Mouse (Mus musculus): ENCODE data around the gene 4933406M09Rik. TPM values are rescaled to one million over a fixed set of nuclear protein-coding genes. Genes with fewer than 3 reads are reported as not detected.

The 4933406M09Rik gene
- not detected in 2 replicates for polyA plus RNA-seq (2015; fragmentation: Nextera tagmentation; extraction: Ambion mirVana)

GRCm38 (mm10) chr1:134385666-134386065 is at the start of gene 4933406M09Rik:
Gene 4933406M09Rik, plus strand, starts transcription at chr1:134385940.
- Histone ChIP-seq H3K27me3 (no peaks in the 10 kb centered on the region), H3K36me3 (no peaks in the 10 kb centered on the region), H3K4me2 (replicated peaks) (no peak within 1 kb of the TSS), H3K4me1 (no peaks in the 10 kb centered on the region), H3K4me3 (no peak within 1 kb of the TSS), H3K9ac (replicated peaks) (no peak within 1 kb of the TSS), H3K27ac (replicated peaks) (no peak within 1 kb of the TSS), H3K9me3 (no peaks in the 10 kb centered on the region)
- no peak for ATAC-seq (replicated peaks)
- 100% methylated on average over 1 of the region's 1 CpGs for WGBS

- no peaks in the 10 kb centered on the region for H3K9me3 ChIP-seq
- no peaks in the 10 kb centered on the region for H3K36me3 ChIP-seq
- H3K4me2 ChIP-seq (replicated peaks) = no peak overlapping the region
- 83% methylated on average over 11 of the region's 11 CpGs for WGBS
- ATAC-seq (replicated peaks) = no peak
- no peak overlapping the region for H3K9ac ChIP-seq (replicated peaks)
- no peaks in the 10 kb centered on the region for H3K27me3 ChIP-seq
- H3K4me3 ChIP-seq = no peak overlapping the region
- H3K4me1 ChIP-seq = peaks cover 15% of the 10 kb centered on the region
- H3K27ac ChIP-seq (replicated peaks) = no peak overlapping the region
Observed at GRCm38 (mm10) chr1:134336958-134337710, 48.6 kb upstream of the 4933406M09Rik start.

GRCm38 (mm10) chr1:134339162-134339561 is 46.6 kb upstream of the 4933406M09Rik start:
- H3K4me3 ChIP-seq = no peak overlapping the region
- H3K9me3 ChIP-seq = no peaks in the 10 kb centered on the region
- no peak overlapping the region for H3K27ac ChIP-seq (replicated peaks)
- H3K9ac ChIP-seq (replicated peaks) = no peak overlapping the region
- WGBS = 98% methylated on average over 7 of the region's 7 CpGs
- peaks cover 13% of the 10 kb centered on the region for H3K4me1 ChIP-seq
- ATAC-seq (replicated peaks) = no peak
- H3K4me2 ChIP-seq (replicated peaks) = no peak overlapping the region
- no peaks in the 10 kb centered on the region for H3K27me3 ChIP-seq
- H3K36me3 ChIP-seq = no peaks in the 10 kb centered on the region

GRCm38 (mm10) chr1:134339757-134340619 is 45.8 kb upstream of the 4933406M09Rik start:
- Histone ChIP-seq H3K36me3 (no peaks in the 10 kb centered on the region), H3K27ac (replicated peaks) (no peak overlapping the region), H3K4me2 (replicated peaks) (no peak overlapping the region), H3K9me3 (no peaks in the 10 kb centered on the region), H3K4me3 (no peak overlapping the region), H3K4me1 (peaks cover 20% of the 10 kb centered on the region), H3K9ac (replicated peaks) (no peak overlapping the region), H3K27me3 (no peaks in the 10 kb centered on the region)
- no peak for ATAC-seq (replicated peaks)
- 96% methylated on average over 18 of the region's 18 CpGs for WGBS

GRCm38 (mm10) chr1:134341641-134342277 is 44.0 kb upstream of the 4933406M09Rik start:
- no peak overlapping the region for H3K4me3 ChIP-seq
- ATAC-seq (replicated peaks) = no peak
- no peak overlapping the region for H3K27ac ChIP-seq (replicated peaks)
- peaks cover 11% of the 10 kb centered on the region for H3K36me3 ChIP-seq
- no peak overlapping the region for H3K4me2 ChIP-seq (replicated peaks)
- no peaks in the 10 kb centered on the region for H3K9me3 ChIP-seq
- H3K9ac ChIP-seq (replicated peaks) = no peak overlapping the region
- H3K4me1 ChIP-seq = peaks cover 14% of the 10 kb centered on the region; the same call in 1 of the 2 replicates
- no peaks in the 10 kb centered on the region for H3K27me3 ChIP-seq
- 79% methylated on average over 5 of the region's 5 CpGs for WGBS

- Histone ChIP-seq H3K27ac (replicated peaks) (no peak overlapping the region), H3K36me3 (peaks cover 16% of the 10 kb centered on the region), H3K9ac (replicated peaks) (no peak overlapping the region), H3K4me1 (peaks cover 14% of the 10 kb centered on the region; the same call in 1 of the 2 replicates), H3K9me3 (no peaks in the 10 kb centered on the region), H3K4me3 (no peak overlapping the region), H3K4me2 (replicated peaks) (no peak overlapping the region), H3K27me3 (no peaks in the 10 kb centered on the region)
- no peak for ATAC-seq (replicated peaks)
- WGBS = 80% methylated on average over 2 of the region's 2 CpGs
Observed at GRCm38 (mm10) chr1:134342278-134342664, 43.5 kb upstream of the 4933406M09Rik start.

- peak overlapping the region; percentile 2; the same call in 1 of the 2 replicates for H3K4me3 ChIP-seq
- H3K9ac ChIP-seq (replicated peaks) = no peak overlapping the region
- no peak for ATAC-seq (replicated peaks)
Observed at GRCm38 (mm10) chr1:134342781-134343310, 42.9 kb upstream of the 4933406M09Rik start.

GRCm38 (mm10) chr1:134343567-134343966 is 42.2 kb upstream of the 4933406M09Rik start:
- WGBS = 3% methylated on average over 2 of the region's 2 CpGs
- peak overlapping the region; percentile 49; the same call in 1 of the 2 replicates for H3K9ac ChIP-seq (replicated peaks)
- no peak overlapping the region for H3K27ac ChIP-seq (replicated peaks)
- peak overlapping the region; percentile 76 for H3K4me2 ChIP-seq (replicated peaks)
- ATAC-seq (replicated peaks) = 0 out of 2 replicates have a peak, but pooled peaks have one; percentile 24
- H3K27me3 ChIP-seq = no peaks in the 10 kb centered on the region
- no peaks in the 10 kb centered on the region for H3K9me3 ChIP-seq
- H3K36me3 ChIP-seq = peaks cover 24% of the 10 kb centered on the region
- peak overlapping the region; percentile 49 for H3K4me3 ChIP-seq
- peaks cover 14% of the 10 kb centered on the region; the same call in 1 of the 2 replicates for H3K4me1 ChIP-seq

More at GRCm38 (mm10) chr1:134342781-134343310, 42.9 kb upstream of the 4933406M09Rik start:
- no peak overlapping the region for H3K27ac ChIP-seq (replicated peaks)
- peaks cover 21% of the 10 kb centered on the region for H3K36me3 ChIP-seq
- no peaks in the 10 kb centered on the region for H3K27me3 ChIP-seq
- H3K4me2 ChIP-seq (replicated peaks) = peak overlapping the region; percentile 76; the same call in 1 of the 2 replicates
- peaks cover 14% of the 10 kb centered on the region; the same call in 1 of the 2 replicates for H3K4me1 ChIP-seq
- WGBS = 77% methylated on average over 8 of the region's 8 CpGs
- H3K9me3 ChIP-seq = no peaks in the 10 kb centered on the region

- Histone ChIP-seq H3K9ac (replicated peaks) (peak overlapping the region; percentile 49), H3K36me3 (peaks cover 27% of the 10 kb centered on the region), H3K4me1 (peaks cover 14% of the 10 kb centered on the region; the same call in 1 of the 2 replicates), H3K4me3 (peak overlapping the region; percentile 49), H3K4me2 (replicated peaks) (peak overlapping the region; percentile 76), H3K9me3 (no peaks in the 10 kb centered on the region), H3K27me3 (no peaks in the 10 kb centered on the region), H3K27ac (replicated peaks) (peak overlapping the region; percentile 46)
- WGBS = 2% methylated on average over 54 of the region's 54 CpGs
- peak; percentile 93 for ATAC-seq (replicated peaks)
Observed at GRCm38 (mm10) chr1:134344005-134344950, 41.5 kb upstream of the 4933406M09Rik start.

GRCm38 (mm10) chr1:134345075-134345474 is 40.7 kb upstream of the 4933406M09Rik start:
- Histone ChIP-seq H3K27me3 (no peaks in the 10 kb centered on the region), H3K4me3 (peak overlapping the region; percentile 49), H3K9ac (replicated peaks) (no peak overlapping the region), H3K4me2 (replicated peaks) (peak overlapping the region; percentile 76), H3K27ac (replicated peaks) (peak overlapping the region; percentile 46), H3K4me1 (peaks cover 14% of the 10 kb centered on the region; the same call in 1 of the 2 replicates), H3K9me3 (no peaks in the 10 kb centered on the region), H3K36me3 (peaks cover 34% of the 10 kb centered on the region)
- 77% methylated on average over 4 of the region's 4 CpGs for WGBS
- ATAC-seq (replicated peaks) = no peak

All from forebrain, embryonic 15.5 days (tissue).